9 mouse cellular contexts compared by ENCODE assay signal in the genomic region with DNA sequence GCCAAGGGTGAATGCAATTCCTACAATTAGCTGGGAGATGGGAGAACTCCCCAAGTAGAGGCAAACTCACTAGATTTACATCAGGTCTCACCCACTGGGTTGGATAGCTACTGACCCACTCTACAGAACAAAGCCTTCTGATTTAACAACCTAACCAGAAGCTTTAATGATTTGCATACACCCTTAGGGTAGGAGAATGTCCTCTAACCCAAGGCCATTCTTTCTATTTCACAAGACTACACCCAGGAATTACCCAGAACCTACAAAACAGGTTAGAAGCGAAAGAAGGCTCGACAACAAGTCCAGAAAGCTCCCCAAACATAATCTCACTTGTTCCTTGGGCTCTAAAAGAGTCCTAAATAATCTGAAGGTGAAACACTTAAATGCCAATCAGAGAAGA. TPM values are rescaled to one million over a fixed set of nuclear protein-coding genes. Genes with fewer than 3 reads are reported as not detected.
A peak's percentile ranks its signal among the peaks of the same experiment; 100 is the strongest.
DNase-seq lines count a peak whose midpoint lies in the region; ATAC-seq and TF ChIP-seq lines count a peak whose summit lies in the region.
"Had no signal": no experiment of that assay in that cellular context is flagged by ENCODE, and none has a peak within 500 bp of the region (broad histone marks: within the 10 kb centered on the region; RNA-seq: fewer than 3 reads in every experiment).

No protein-coding gene starts in this region.

- H3K9me3 ChIP-seq in kidney, embryonic 15.5 days (replicated peaks) = no peaks in the 10 kb centered on the region
- H3K9me3 ChIP-seq in embryonic facial prominence, embryonic 13.5 days = no peaks in the 10 kb centered on the region
- H3K9me3 ChIP-seq in intestine, postnatal 0 days (ENCODE audit: control insufficient read depth) = no peaks in the 10 kb centered on the region
- H3K9me3 ChIP-seq in neural tube, embryonic 13.5 days = no peaks in the 10 kb centered on the region

- no peaks in the 10 kb centered on the region for H3K36me3 ChIP-seq in kidney, embryonic 15.5 days
- H3K36me3 ChIP-seq in embryonic facial prominence, embryonic 13.5 days = no peaks in the 10 kb centered on the region
- H3K36me3 ChIP-seq in intestine, postnatal 0 days (ENCODE audit: control insufficient read depth, insufficient read depth) = no peaks in the 10 kb centered on the region; the same call in 1 of the 2 replicates
- no peaks in the 10 kb centered on the region for H3K36me3 ChIP-seq in neural tube, embryonic 13.5 days

- no peaks in the 10 kb centered on the region for H3K27me3 ChIP-seq in kidney, embryonic 15.5 days
- H3K27me3 ChIP-seq in embryonic facial prominence, embryonic 13.5 days = peaks cover 6% of the 10 kb centered on the region; the same call in 1 of the 2 replicates
- no peaks in the 10 kb centered on the region for H3K27me3 ChIP-seq in intestine, postnatal 0 days (replicated peaks; ENCODE audit: control insufficient read depth, insufficient read depth, low read length)
- 0 out of 2 replicates have a peak, but pooled peaks cover 3% of the 10 kb centered on the region for H3K27me3 ChIP-seq in neural tube, embryonic 13.5 days
- H3K27me3 ChIP-seq: Patski had no signal

- H3K4me3 ChIP-seq in kidney, embryonic 15.5 days (replicated peaks) = peak overlapping the region; percentile 75
- H3K4me3 ChIP-seq in embryonic facial prominence, embryonic 13.5 days = peak overlapping the region; percentile 76
- H3K4me3 ChIP-seq in intestine, postnatal 0 days (ENCODE audit: low read depth, low read length) = peak overlapping the region; percentile 54
- H3K4me3 ChIP-seq in neural tube, embryonic 13.5 days = peak overlapping the region; percentile 80

- TF ChIP-seq CTCF in intestine, postnatal 0 days (IDR thresholded peaks at IDR 0.05; ENCODE audit: low read depth) = no peak

- 73% methylated on average over 2 of the region's 2 CpGs for WGBS in kidney, embryonic 15.5 days
- 71% methylated on average over 2 of the region's 2 CpGs for WGBS in embryonic facial prominence, embryonic 13.5 days
- WGBS in intestine, postnatal 0 days = 34% methylated on average over 2 of the region's 2 CpGs
- 80% methylated on average over 2 of the region's 2 CpGs for WGBS in neural tube, embryonic 13.5 days

- H3K9ac ChIP-seq in kidney, embryonic 15.5 days = no peak overlapping the region
- peak overlapping the region; percentile 84 for H3K9ac ChIP-seq in embryonic facial prominence, embryonic 13.5 days
- peak overlapping the region; percentile 66; the same call in 1 of the 2 replicates for H3K9ac ChIP-seq in intestine, postnatal 0 days (ENCODE audit: low read depth, low read length)
- H3K9ac ChIP-seq in neural tube, embryonic 13.5 days = peak overlapping the region; percentile 83

- peaks cover 32% of the 10 kb centered on the region for H3K4me1 ChIP-seq in kidney, embryonic 15.5 days
- H3K4me1 ChIP-seq in embryonic facial prominence, embryonic 13.5 days = peaks cover 21% of the 10 kb centered on the region
- H3K4me1 ChIP-seq in intestine, postnatal 0 days (replicated peaks; ENCODE audit: control insufficient read depth, insufficient read depth, low read length) = no peaks in the 10 kb centered on the region
- H3K4me1 ChIP-seq in neural tube, embryonic 13.5 days (replicated peaks) = peaks cover 19% of the 10 kb centered on the region

- no peak for ATAC-seq in kidney, embryonic 15.5 days (replicated peaks; ENCODE audit: low FRiP score)
- ATAC-seq in embryonic facial prominence, embryonic 13.5 days (ENCODE audit: insufficient number of reproducible peaks, insufficient read depth, low FRiP score, low TSS enrichment, low read depth) = no peak
- ATAC-seq in intestine, postnatal 0 days = no peak
- no peak for ATAC-seq in neural tube, embryonic 13.5 days (ENCODE audit: low read depth)
- no peak for ATAC-seq in frontal cortex, adult (ENCODE audit: low TSS enrichment)
- ATAC-seq: Patski had no signal

- DNase-seq in kidney, postnatal 25 days = no peak
- no peak for DNase-seq in spleen, adult 18-20 months
- no peak for DNase-seq in adrenal gland, adult 18-20 months (ENCODE audit: low spot score in 2 of 2)

- no peak overlapping the region for H3K27ac ChIP-seq in kidney, embryonic 15.5 days
- H3K27ac ChIP-seq in embryonic facial prominence, embryonic 13.5 days = no peak overlapping the region
- peak overlapping the region; percentile 75 for H3K27ac ChIP-seq in intestine, postnatal 0 days (ENCODE audit: low read depth, low read length)
- no peak overlapping the region for H3K27ac ChIP-seq in neural tube, embryonic 13.5 days (replicated peaks)

- H3K4me2 ChIP-seq in kidney, embryonic 15.5 days = peak overlapping the region; percentile 86
- peak overlapping the region; percentile 98 for H3K4me2 ChIP-seq in embryonic facial prominence, embryonic 13.5 days
- peak overlapping the region; percentile 92 for H3K4me2 ChIP-seq in intestine, postnatal 0 days (replicated peaks; ENCODE audit: low read depth)
- peak overlapping the region; percentile 100 for H3K4me2 ChIP-seq in neural tube, embryonic 13.5 days

RNA-seq across cellular contexts. Expression of a gene that starts 2.0 kb away (rescaled TPM):
- 20.8 and 22.2 TPM in 2 replicates for polyA plus RNA-seq in kidney, embryonic 15.5 days (2015; fragmentation: Nextera tagmentation; extraction: Ambion mirVana)
- 16.0 and 18.7 TPM in 2 replicates for polyA plus RNA-seq in embryonic facial prominence, embryonic 13.5 days (2015; fragmentation: Nextera tagmentation; extraction: Ambion mirVana)
- 12.3 and 12.4 TPM in 2 replicates for polyA plus RNA-seq in intestine, postnatal 0 days (2015; fragmentation: Nextera tagmentation; extraction: Ambion mirVana)
- 25.7 and 25.9 TPM in 2 replicates for polyA plus RNA-seq in neural tube, embryonic 13.5 days (2015; fragmentation: Nextera tagmentation; extraction: Ambion mirVana)
- total RNA-seq in adrenal gland, adult 18-20 months (2021) = 100 to 1,000 TPM; 107 to 121 TPM
